Mouse (Mus musculus) myocyte (in vitro differentiated cells): ENCODE results near the gene Mitf.

Experiments
- E2F4 ChIP-seq: IDR thresholded peaks from one replicate; pipeline ENCODE4 v1.6.1; 2011; ENCODE audit warnings: mild to moderate bottlenecking, control low read depth, moderate library complexity; ENCODE audit not compliant: insufficient read depth
- MAX ChIP-seq: IDR thresholded peaks from one replicate; pipeline ENCODE4 v1.6.1; 2011; ENCODE audit warnings: low read depth, mild to moderate bottlenecking, control low read depth
- MYOD1 ChIP-seq, 3 experiments: IDR thresholded peaks; one replicate each; pipeline ENCODE4 v1.6.1; 2011; ENCODE audit warnings: control low read depth in 2 of 3, low read depth in 2 of 3, mild to moderate bottlenecking in 2 of 3, moderate library complexity in 1 of 3; ENCODE audit not compliant: insufficient read length in 2 of 3, control insufficient read depth in 1 of 3
- MYOG ChIP-seq, 3 experiments: IDR thresholded peaks; one replicate each; pipeline ENCODE4 v1.6.1; 2011; ENCODE audit warnings: control low read depth in 2 of 3, low read depth in 2 of 3, mild to moderate bottlenecking in 2 of 3; ENCODE audit not compliant: insufficient read length in 2 of 3, control insufficient read depth in 1 of 3, insufficient read depth in 1 of 3
- POLR2A ChIP-seq: IDR thresholded peaks from one replicate; pipeline ENCODE4 v1.6.1; 2011; ENCODE audit warnings: low read depth, mild to moderate bottlenecking, control low read depth, moderate library complexity; ENCODE audit not compliant: insufficient read length

GRCm38 (mm10) chr6:97789700-97790099, 17.2 kb upstream of the Mitf start:
- TF ChIP-seq MAX (no peak), MYOG (IDR thresholded peaks at IDR 0.05; ENCODE audit: control insufficient read depth in 1 of 3, insufficient read depth in 1 of 3, insufficient read length in 2 of 3, low read depth in 2 of 3) (no peak), POLR2A (no peak), MYOD1 (IDR thresholded peaks at IDR 0.05; ENCODE audit: control insufficient read depth in 1 of 3, insufficient read length in 2 of 3, low read depth in 2 of 3) (no peak), E2F4 (no peak)
